Mouse (Mus musculus): ENCODE measurements around the gene Thap4. TPM values are rescaled to one million over a fixed set of nuclear protein-coding genes. Genes with fewer than 3 reads are reported as not detected.

Gene Thap4
- polyA plus RNA-seq, 1 experiment from 2014 or later, result 54.8 TPM

DNA sequence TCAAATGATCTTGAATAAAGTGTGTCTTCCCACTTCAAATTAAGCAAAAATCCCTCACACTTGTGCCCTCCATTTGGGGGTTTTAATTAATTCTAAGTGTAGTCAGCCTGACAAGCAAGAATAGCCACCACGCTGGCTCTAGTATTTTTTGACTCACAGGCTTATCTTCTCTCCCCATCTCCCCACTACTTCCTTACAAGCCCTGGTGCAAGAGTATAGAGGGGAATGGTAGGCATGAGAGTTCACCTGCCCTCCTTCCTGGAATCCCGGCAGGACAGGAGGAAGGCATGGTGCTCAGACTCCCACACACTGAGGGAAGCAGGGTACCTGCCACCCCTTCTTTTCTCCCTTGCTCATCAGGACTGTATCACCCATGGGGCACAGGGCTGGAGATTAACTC lies 100.4 kb downstream of the Thap4 start:
- no peak overlapping the region for H3K4me3 ChIP-seq (ENCODE audit: low read depth, low read length)
- no peaks in the 10 kb centered on the region for H3K27me3 ChIP-seq (ENCODE audit: control insufficient read depth, insufficient read depth, low read depth, low read length)
- 55% methylated on average over 2 of the region's 2 CpGs for WGBS
- peaks cover 3% of the 10 kb centered on the region; the same call in 1 of the 2 replicates for H3K9me3 ChIP-seq (replicated peaks; ENCODE audit: control insufficient read depth, low read length, poor library complexity, severe bottlenecking)
- no peaks in the 10 kb centered on the region for H3K36me3 ChIP-seq (ENCODE audit: control insufficient read depth, insufficient read depth, low read length)
- no peak overlapping the region for H3K27ac ChIP-seq (ENCODE audit: low read length)
- ATAC-seq, result no peak
- H3K9ac ChIP-seq (ENCODE audit: low read depth, low read length), result no peak overlapping the region
- H3K4me1 ChIP-seq (ENCODE audit: control insufficient read depth, insufficient read depth, low read length), result no peaks in the 10 kb centered on the region
- no peak overlapping the region for H3K4me2 ChIP-seq (ENCODE audit: low read length)

Other genes starting within 250 kb of the Thap4 start
- 3.8 and 4.4 TPM in 2 replicates for gene Farp2, start 242.8 kb downstream of the Thap4 start, polyA plus RNA-seq (2015; fragmentation: Nextera tagmentation; extraction: Ambion mirVana)
- gene Stk25, start 96.2 kb downstream of the Thap4 start, polyA plus RNA-seq (2015; fragmentation: Nextera tagmentation; extraction: Ambion mirVana), result 347 and 394 TPM in 2 replicates
- 99.0 and 102 TPM in 2 replicates for gene Bok, start 69.2 kb downstream of the Thap4 start, polyA plus RNA-seq (2015; fragmentation: Nextera tagmentation; extraction: Ambion mirVana)
- gene Atg4b, start 3.4 kb downstream of the Thap4 start, polyA plus RNA-seq (2015; fragmentation: Nextera tagmentation; extraction: Ambion mirVana), result 92.5 and 109 TPM in 2 replicates
- gene Dtymk, start 47.1 kb upstream of the Thap4 start, polyA plus RNA-seq (2015; fragmentation: Nextera tagmentation; extraction: Ambion mirVana), result 134 and 140 TPM in 2 replicates
- gene Ing5, start 49.1 kb upstream of the Thap4 start, polyA plus RNA-seq (2015; fragmentation: Nextera tagmentation; extraction: Ambion mirVana), result 10.0 and 10.4 TPM in 2 replicates
- 15.7 and 16.7 TPM in 2 replicates for gene D2hgdh, start 70.0 kb upstream of the Thap4 start, polyA plus RNA-seq (2015; fragmentation: Nextera tagmentation; extraction: Ambion mirVana)
- gene Gal3st2, start 106.4 kb upstream of the Thap4 start, polyA plus RNA-seq (2015; fragmentation: Nextera tagmentation; extraction: Ambion mirVana), result not detected in 2 replicates
- gene Gal3st2b, start 163.4 kb upstream of the Thap4 start, polyA plus RNA-seq (2015; fragmentation: Nextera tagmentation; extraction: Ambion mirVana), result not detected in 2 replicates
- not detected in 2 replicates for gene Gal3st2c, start 235.6 kb upstream of the Thap4 start, polyA plus RNA-seq (2015; fragmentation: Nextera tagmentation; extraction: Ambion mirVana)

Measured in midbrain, embryonic 16.5 days (tissue).